Mouse (Mus musculus): ENCODE measurements around the gene Cdcp1.

- no peak for TF ChIP-seq EP300 (IDR thresholded peaks at IDR 0.05; ENCODE audit: low read depth)
- no peak for TF ChIP-seq CTCF (IDR thresholded peaks at IDR 0.05; ENCODE audit: low read depth)
Observed at GRCm38 (mm10) chr9:123139887-123140614, 75.8 kb downstream of the Cdcp1 start.
